Mouse (Mus musculus): Measurements from ENCODE around the gene Kcnj9. TPM values are rescaled to one million over a fixed set of nuclear protein-coding genes. Genes with fewer than 3 reads are reported as not detected.
A peak's percentile ranks its signal among the peaks of the same experiment; 100 is the strongest.

Kcnj9 gene
- polyA plus RNA-seq, 1 experiment from 2014 or later, result 0.68 TPM

DNA sequence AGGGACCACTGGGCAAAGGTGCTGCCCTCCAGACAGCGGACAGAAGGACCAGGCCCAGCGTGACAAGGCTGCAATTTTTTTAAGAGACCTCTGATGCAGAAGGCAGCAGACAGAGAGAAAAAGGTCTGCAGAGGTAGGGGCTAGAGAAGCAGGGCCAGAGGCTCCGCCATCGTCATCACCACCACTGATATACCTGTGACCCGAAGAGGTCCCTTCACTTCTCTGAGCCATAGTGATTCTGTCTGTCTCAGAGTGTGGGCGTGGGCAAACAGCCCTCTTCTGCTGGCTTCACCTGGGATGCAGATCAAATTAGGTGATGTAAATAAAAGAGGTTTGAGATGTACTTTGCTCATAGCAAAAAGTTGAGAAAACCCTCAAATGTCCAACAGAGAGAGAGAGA is 498 bp upstream of the Kcnj9 start:
- H3K9ac ChIP-seq (ENCODE audit: low read length), result no peak overlapping the region
- WGBS, result 76% methylated on average over 6 of the region's 6 CpGs
- H3K36me3 ChIP-seq (ENCODE audit: control insufficient read depth, insufficient read depth, low read length), result no peaks in the 10 kb centered on the region
- H3K9me3 ChIP-seq (ENCODE audit: control insufficient read depth, low read length), result no peaks in the 10 kb centered on the region
- peak overlapping the region; percentile 12; the same call in 1 of the 2 replicates for H3K4me2 ChIP-seq (ENCODE audit: low read depth, low read length, severe bottlenecking)
- ATAC-seq (replicated peaks; ENCODE audit: low FRiP score) (no peak), DNase-seq (ENCODE audit: low spot score) (no peak)
- H3K4me3 ChIP-seq (ENCODE audit: low read depth, low read length), result no peak overlapping the region
- H3K27ac ChIP-seq (ENCODE audit: low read depth, low read length), result no peak overlapping the region
- H3K4me1 ChIP-seq (replicated peaks; ENCODE audit: control insufficient read depth, insufficient read depth, low read length), result peaks cover 9% of the 10 kb centered on the region
- H3K27me3 ChIP-seq (ENCODE audit: control insufficient read depth, insufficient read depth, low read length), result peaks cover 16% of the 10 kb centered on the region

DNA sequence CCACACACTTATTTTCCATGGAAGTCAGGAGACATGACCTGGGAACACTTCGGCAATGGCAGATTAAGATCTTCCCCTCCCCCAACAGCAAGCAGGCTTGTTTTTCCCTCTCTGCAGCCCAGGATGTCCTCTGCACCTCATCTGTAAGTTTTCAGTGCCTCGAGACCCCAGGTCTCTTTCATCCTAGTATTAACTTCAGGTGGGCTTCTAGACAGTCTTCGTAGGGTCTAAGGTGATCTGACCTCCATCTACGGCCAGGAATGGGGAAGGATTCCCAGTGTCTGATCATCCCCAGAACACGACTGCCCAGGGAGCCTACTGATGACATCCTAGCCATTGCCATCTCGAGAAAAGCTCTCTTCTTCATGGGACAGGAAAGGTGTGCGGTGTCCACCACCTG is 657 bp downstream of the Kcnj9 start:
- 80% methylated on average over 7 of the region's 7 CpGs for WGBS
- Histone ChIP-seq H3K4me3 (ENCODE audit: low read depth, low read length) (no peak overlapping the region), H3K9ac (ENCODE audit: low read length) (peak overlapping the region; percentile 31; the same call in 1 of the 2 replicates), H3K4me1 (replicated peaks; ENCODE audit: control insufficient read depth, insufficient read depth, low read length) (peaks cover 9% of the 10 kb centered on the region), H3K36me3 (ENCODE audit: control insufficient read depth, insufficient read depth, low read length) (no peaks in the 10 kb centered on the region), H3K27me3 (ENCODE audit: control insufficient read depth, insufficient read depth, low read length) (peaks cover 16% of the 10 kb centered on the region), H3K27ac (ENCODE audit: low read depth, low read length) (no peak overlapping the region), H3K9me3 (ENCODE audit: control insufficient read depth, low read length) (no peaks in the 10 kb centered on the region), H3K4me2 (ENCODE audit: low read depth, low read length, severe bottlenecking) (peak overlapping the region; percentile 26; the same call in 1 of the 2 replicates)
- DNase-seq (ENCODE audit: low spot score) (no peak), ATAC-seq (replicated peaks; ENCODE audit: low FRiP score) (no peak)

DNA sequence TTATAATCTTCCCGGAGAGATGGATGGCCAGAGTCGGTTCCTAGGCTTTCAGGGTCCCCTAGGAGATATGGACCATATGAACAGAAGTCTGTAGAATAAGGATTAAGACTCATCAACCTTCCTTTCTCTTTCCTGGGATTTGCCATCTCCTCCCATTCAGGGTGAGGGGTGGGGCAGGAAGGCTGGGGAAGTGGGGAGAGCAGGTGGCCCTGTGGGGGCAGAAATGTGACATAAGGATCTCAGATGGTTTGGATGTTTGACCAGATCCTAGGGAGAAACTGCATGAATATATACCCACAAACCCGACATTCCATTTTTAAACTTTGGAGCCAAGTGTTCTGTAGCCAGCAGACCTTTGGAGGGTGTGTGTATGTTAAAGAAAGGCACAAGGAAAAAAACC is 1.1 kb downstream of the Kcnj9 start:
- H3K4me1 ChIP-seq (replicated peaks; ENCODE audit: control insufficient read depth, insufficient read depth, low read length), result peaks cover 9% of the 10 kb centered on the region
- H3K36me3 ChIP-seq (ENCODE audit: control insufficient read depth, insufficient read depth, low read length), result no peaks in the 10 kb centered on the region
- H3K27ac ChIP-seq (ENCODE audit: low read depth, low read length), result no peak overlapping the region
- WGBS, result 93% methylated on average over 3 of the region's 3 CpGs
- DNase-seq (ENCODE audit: low spot score), result no peak
- peaks cover 16% of the 10 kb centered on the region for H3K27me3 ChIP-seq (ENCODE audit: control insufficient read depth, insufficient read depth, low read length)
- H3K9ac ChIP-seq (ENCODE audit: low read length), result no peak overlapping the region
- H3K4me3 ChIP-seq (ENCODE audit: low read depth, low read length), result no peak overlapping the region
- H3K4me2 ChIP-seq (ENCODE audit: low read depth, low read length, severe bottlenecking), result no peak overlapping the region
- no peak for ATAC-seq (replicated peaks; ENCODE audit: low FRiP score)
- no peaks in the 10 kb centered on the region for H3K9me3 ChIP-seq (ENCODE audit: control insufficient read depth, low read length)

DNA sequence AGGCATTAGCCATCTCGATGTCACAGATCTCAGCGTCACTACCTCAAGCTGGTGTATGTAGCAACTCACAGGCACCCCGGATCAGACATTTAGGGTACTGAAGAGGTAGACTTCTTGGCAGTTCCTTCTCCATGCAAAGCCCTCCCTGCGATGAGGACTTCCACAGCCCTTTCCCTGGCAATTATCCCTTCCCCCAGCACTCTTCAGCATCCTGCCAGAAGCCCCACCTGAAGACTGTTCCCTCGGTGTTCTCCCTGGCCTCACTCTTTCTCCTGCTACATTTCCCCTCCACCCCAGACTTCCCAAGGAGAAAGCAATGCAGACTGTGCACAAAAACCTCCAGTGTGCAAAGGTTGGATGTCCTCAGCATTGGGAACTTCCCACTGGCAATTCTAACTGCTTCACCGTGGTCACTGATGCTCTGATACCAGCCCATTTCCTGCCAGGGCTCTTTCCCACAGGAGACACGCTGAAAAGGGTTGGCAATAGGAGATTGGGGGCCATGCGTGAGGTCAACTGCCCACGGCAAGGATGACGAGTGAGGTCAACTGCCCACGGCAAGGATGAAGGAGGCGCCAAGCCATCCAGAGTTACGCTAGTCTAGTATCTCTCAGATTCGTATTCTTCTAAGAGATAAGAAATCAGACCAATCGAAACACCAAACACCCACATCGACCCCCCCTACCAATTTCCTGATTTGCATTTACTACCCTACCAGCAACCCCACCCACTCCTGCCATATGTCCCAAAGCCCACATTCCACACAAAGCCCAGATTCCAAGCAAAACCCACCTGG is 1.7 kb downstream of the Kcnj9 start:
- Histone ChIP-seq H3K4me2 (ENCODE audit: low read depth, low read length, severe bottlenecking) (no peak overlapping the region), H3K27me3 (ENCODE audit: control insufficient read depth, insufficient read depth, low read length) (peaks cover 16% of the 10 kb centered on the region), H3K27ac (ENCODE audit: low read depth, low read length) (no peak overlapping the region), H3K9me3 (ENCODE audit: control insufficient read depth, low read length) (no peaks in the 10 kb centered on the region), H3K9ac (ENCODE audit: low read length) (no peak overlapping the region), H3K4me3 (ENCODE audit: low read depth, low read length) (no peak overlapping the region), H3K4me1 (replicated peaks; ENCODE audit: control insufficient read depth, insufficient read depth, low read length) (peaks cover 9% of the 10 kb centered on the region), H3K36me3 (ENCODE audit: control insufficient read depth, insufficient read depth, low read length) (no peaks in the 10 kb centered on the region)
- 88% methylated on average over 16 of the region's 16 CpGs for WGBS
- DNase-seq (ENCODE audit: low spot score) (no peak), ATAC-seq (replicated peaks; ENCODE audit: low FRiP score) (no peak)

DNA sequence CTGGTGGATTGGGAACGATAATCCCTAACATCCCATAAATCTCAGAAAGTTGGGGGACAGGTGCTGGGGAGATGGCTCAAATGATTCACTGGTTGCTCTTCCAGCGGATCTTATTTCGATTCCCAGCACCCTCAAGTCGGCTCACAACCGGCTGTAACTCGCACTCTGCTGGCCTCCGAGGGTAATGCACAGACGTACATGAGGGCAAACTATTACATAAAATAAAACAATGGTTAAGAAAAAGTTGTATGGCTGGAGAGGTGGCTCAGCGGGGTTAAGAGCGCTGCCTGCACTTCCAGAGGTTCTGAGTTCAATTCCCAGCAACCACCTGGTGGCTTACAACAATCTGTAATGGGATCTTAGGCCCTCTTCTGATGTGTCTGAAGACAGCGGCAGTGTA is 2.4 kb downstream of the Kcnj9 start:
- Histone ChIP-seq H3K9me3 (ENCODE audit: control insufficient read depth, low read length) (no peaks in the 10 kb centered on the region), H3K4me1 (replicated peaks; ENCODE audit: control insufficient read depth, insufficient read depth, low read length) (peaks cover 9% of the 10 kb centered on the region), H3K27ac (ENCODE audit: low read depth, low read length) (no peak overlapping the region), H3K27me3 (ENCODE audit: control insufficient read depth, insufficient read depth, low read length) (peaks cover 16% of the 10 kb centered on the region), H3K36me3 (ENCODE audit: control insufficient read depth, insufficient read depth, low read length) (no peaks in the 10 kb centered on the region), H3K9ac (ENCODE audit: low read length) (peak overlapping the region; percentile 55; the same call in 1 of the 2 replicates), H3K4me3 (ENCODE audit: low read depth, low read length) (peak overlapping the region; percentile 40; the same call in 1 of the 2 replicates), H3K4me2 (ENCODE audit: low read depth, low read length, severe bottlenecking) (peak overlapping the region; percentile 86)
- 58% methylated on average over 11 of the region's 11 CpGs for WGBS
- DNase-seq (ENCODE audit: low spot score) (no peak), ATAC-seq (replicated peaks; ENCODE audit: low FRiP score) (no peak)

GRCm38 (mm10) chr1:172325680-172326535 is 3.2 kb downstream of the Kcnj9 start:
- Histone ChIP-seq H3K4me3 (ENCODE audit: low read depth, low read length) (peak overlapping the region; percentile 40), H3K36me3 (ENCODE audit: control insufficient read depth, insufficient read depth, low read length) (no peaks in the 10 kb centered on the region), H3K27me3 (ENCODE audit: control insufficient read depth, insufficient read depth, low read length) (peaks cover 16% of the 10 kb centered on the region), H3K4me1 (replicated peaks; ENCODE audit: control insufficient read depth, insufficient read depth, low read length) (peaks cover 9% of the 10 kb centered on the region), H3K9me3 (ENCODE audit: control insufficient read depth, low read length) (no peaks in the 10 kb centered on the region), H3K9ac (ENCODE audit: low read length) (peak overlapping the region; percentile 55), H3K4me2 (ENCODE audit: low read depth, low read length, severe bottlenecking) (peak overlapping the region; percentile 86), H3K27ac (ENCODE audit: low read depth, low read length) (no peak overlapping the region)
- DNase-seq (ENCODE audit: low spot score) (peak; percentile 88), ATAC-seq (replicated peaks; ENCODE audit: low FRiP score) (peak; percentile 62)
- 22% methylated on average over 94 of the region's 94 CpGs for WGBS

- DNase-seq (ENCODE audit: low spot score) (peak; percentile 87), ATAC-seq (replicated peaks; ENCODE audit: low FRiP score) (peak; percentile 42)
- Histone ChIP-seq H3K4me2 (ENCODE audit: low read depth, low read length, severe bottlenecking) (no peak overlapping the region), H3K27ac (ENCODE audit: low read depth, low read length) (no peak overlapping the region), H3K4me1 (replicated peaks; ENCODE audit: control insufficient read depth, insufficient read depth, low read length) (peaks cover 11% of the 10 kb centered on the region), H3K27me3 (ENCODE audit: control insufficient read depth, insufficient read depth, low read length) (peaks cover 16% of the 10 kb centered on the region), H3K9me3 (ENCODE audit: control insufficient read depth, low read length) (no peaks in the 10 kb centered on the region), H3K36me3 (ENCODE audit: control insufficient read depth, insufficient read depth, low read length) (no peaks in the 10 kb centered on the region), H3K4me3 (ENCODE audit: low read depth, low read length) (no peak overlapping the region), H3K9ac (ENCODE audit: low read length) (no peak overlapping the region; the same call in 1 of the 2 replicates)
- 7% methylated on average over 7 of the region's 7 CpGs for WGBS
Observed at GRCm38 (mm10) chr1:172324725-172325124, 4.4 kb downstream of the Kcnj9 start.

DNA sequence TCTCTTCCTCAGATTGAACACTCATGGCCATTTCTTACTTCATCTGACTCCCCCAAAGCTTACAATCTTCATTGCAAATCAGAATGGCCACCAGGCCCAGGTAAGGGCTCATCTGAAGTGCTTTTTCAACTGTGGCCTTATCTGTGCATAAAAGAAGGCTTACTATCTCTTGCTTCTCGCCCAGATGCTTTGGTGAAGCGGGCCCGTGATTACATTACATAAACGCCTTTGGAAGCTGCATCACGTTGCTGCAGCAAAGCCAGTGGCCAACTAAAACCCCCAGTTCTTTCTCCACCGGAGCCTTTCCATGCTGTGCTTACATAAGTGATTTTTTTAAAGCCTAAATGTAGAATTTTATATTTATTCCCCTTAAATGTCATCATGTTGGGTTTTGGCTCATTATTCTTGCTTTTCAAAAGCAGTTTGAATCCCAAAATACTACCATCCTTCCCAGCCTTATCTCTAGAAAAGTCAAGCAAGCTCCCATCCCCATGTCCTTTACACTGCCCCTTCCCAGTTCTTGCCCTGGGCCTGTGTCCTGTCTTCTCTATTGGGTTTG is 5.2 kb downstream of the Kcnj9 start:
- no peak overlapping the region for H3K4me3 ChIP-seq (ENCODE audit: low read depth, low read length)
- no peak overlapping the region for H3K27ac ChIP-seq (ENCODE audit: low read depth, low read length)
- H3K9ac ChIP-seq (ENCODE audit: low read length), result no peak overlapping the region
- H3K4me1 ChIP-seq (replicated peaks; ENCODE audit: control insufficient read depth, insufficient read depth, low read length), result peaks cover 8% of the 10 kb centered on the region
- H3K4me2 ChIP-seq (ENCODE audit: low read depth, low read length, severe bottlenecking), result no peak overlapping the region
- ATAC-seq (replicated peaks; ENCODE audit: low FRiP score), result no peak
- peaks cover 16% of the 10 kb centered on the region for H3K27me3 ChIP-seq (ENCODE audit: control insufficient read depth, insufficient read depth, low read length)
- no peak for DNase-seq (ENCODE audit: low spot score)
- WGBS, result 59% methylated on average over 6 of the region's 6 CpGs
- H3K9me3 ChIP-seq (ENCODE audit: control insufficient read depth, low read length), result no peaks in the 10 kb centered on the region
- no peaks in the 10 kb centered on the region; the same call in 1 of the 2 replicates for H3K36me3 ChIP-seq (ENCODE audit: control insufficient read depth, insufficient read depth, low read length)
